Mouse (Mus musculus): ENCODE results near the gene Abca14. TPM values are rescaled to one million over a fixed set of nuclear protein-coding genes. Genes with fewer than 3 reads are reported as not detected.
A peak's percentile ranks its signal among the peaks of the same experiment; 100 is the strongest.
"Not testable (repeated sequence)": the region's sequence is repeated elsewhere in the genome, so short reads cannot be mapped to it uniquely, and the experiment has no call there.

Abca14 gene
- total RNA-seq, 2 experiments from 2014 or later = not detected

DNA sequence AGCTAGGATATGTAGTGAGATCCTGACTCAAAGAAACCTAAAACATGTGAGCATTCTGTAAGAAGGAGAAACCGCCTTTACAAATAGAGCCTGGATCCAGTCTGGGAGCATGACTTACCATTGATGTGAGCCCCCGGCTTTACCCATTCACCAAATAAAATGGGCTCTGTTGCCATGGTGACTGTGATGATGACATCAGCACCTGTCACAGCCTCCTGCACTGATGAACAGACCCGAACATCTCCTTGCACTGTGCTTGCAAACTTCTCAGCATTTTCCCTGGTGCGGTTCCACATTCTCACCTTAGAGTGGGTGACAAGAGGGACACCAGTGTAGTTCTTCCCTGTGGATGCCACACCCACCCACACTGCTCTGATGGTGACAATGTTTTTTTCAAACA lies 8.6 kb upstream of the Abca14 start:
- no peak for DNase-seq (ENCODE audit: low spot score in 2 of 2)
- intact Hi-C loops (cut with DNase I) = no loop called here

DNA sequence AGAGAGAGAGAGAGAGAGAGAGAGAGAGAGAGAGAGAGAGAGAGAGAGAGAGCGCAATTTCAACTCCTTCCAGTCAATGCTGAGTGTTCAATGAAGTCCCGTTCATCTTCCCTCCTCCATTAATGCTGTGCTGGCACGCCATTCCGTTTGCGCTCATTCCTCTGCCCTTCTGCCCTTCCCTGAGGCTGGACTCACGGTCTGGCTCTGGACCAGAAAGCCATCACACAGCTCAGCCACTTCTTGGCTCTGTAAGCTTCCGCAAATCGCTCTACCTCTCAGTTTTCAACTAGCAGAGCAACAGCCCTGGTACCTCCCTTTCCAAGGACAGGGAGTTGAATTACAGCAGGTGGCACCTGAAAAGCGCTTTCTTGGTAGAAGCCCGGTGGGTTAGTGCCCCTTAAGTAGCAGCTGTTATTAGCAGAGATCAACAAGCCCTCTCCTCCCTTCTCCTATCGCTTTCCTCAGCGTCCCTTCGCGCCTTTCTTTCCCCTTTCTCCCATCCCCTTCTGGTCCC lies 2.5 kb upstream of the Abca14 start:
- intact Hi-C loops (cut with DNase I) = loop anchor here (5.0 to 10.0 kb wide), 4 partner anchors 106 to 526 kb away; partner anchors contain the start of genes Abca15 and Dnah3
- DNase-seq (ENCODE audit: low spot score in 2 of 2) = peak in 1 of 2 experiments; percentile 8

DNA sequence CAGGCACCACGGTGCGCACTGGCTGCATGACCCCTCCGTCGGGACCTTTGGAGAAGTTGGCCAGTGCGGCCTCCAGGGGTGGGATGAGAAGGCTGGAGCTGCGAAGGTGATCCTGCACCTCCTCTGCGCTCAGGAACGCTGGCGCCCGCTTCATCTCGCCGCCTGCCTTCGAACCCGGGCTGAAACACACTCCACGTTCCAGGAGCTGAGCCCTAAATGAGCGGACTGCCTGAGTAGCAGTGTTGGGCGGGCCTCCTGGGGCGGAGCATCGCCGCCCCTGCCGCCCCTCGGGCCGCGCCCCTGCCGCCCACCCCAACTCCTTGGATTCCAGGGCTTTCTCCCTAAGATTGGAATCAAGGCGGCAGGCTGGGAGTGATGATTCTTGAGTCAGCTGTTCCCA lies 2.0 kb upstream of the Abca14 start, which contains the start of gene Crym:
TSS of gene Crym (minus strand) at position 341 of the 400 bp plus-strand sequence.
- DNase-seq (ENCODE audit: low spot score in 2 of 2) = peak in 1 of 2 experiments; percentile 26
- intact Hi-C loops (cut with DNase I) = loop anchor here (5.0 to 10.0 kb wide), 4 partner anchors 107 to 527 kb away; partner anchors contain the start of genes Abca15 and Dnah3

DNA sequence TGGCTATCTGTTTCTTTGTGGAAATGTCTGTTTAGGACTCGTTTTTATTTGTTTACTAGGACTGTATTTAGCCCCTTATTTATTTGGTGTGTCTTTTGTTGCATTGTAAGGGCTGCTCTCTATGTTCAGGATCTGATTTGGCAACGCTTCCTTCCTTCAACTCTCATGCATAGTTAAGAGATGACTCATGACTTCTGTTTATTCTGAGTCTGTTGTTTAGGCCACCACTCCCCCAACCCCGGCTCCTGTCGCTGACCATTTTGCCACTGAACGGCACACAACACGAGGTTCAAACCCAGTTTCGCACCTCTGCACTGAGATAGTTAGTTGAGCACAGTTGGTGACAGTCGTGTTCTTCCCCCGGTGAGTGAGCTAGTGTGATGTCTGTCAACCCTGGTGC lies 2.2 kb downstream of the Abca14 start:
- intact Hi-C loops (cut with DNase I) = loop anchor here (10.0 kb wide), 3 partner anchors 111 to 531 kb away; partner anchors contain the start of genes Abca15 and Dnah3
- no peak for DNase-seq (ENCODE audit: low spot score in 2 of 2)

DNA sequence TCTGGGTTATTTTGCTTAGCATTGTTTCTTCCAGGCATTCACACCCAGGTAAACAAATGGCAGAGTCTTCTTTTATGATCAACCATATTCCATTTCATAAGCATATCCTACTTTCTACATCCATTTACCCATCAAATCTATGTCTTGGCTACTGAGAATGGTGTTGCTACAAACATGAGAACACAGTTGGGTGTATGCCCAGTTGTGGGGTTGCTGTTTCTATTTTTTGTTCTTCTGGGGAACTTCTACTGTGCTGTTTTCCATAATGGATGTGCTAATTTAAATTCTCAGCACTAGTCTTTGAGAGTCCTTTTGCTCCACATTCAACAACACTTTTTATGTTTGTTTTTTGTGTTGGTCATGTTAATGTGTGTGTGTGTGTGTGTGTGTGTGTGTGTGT lies 24.8 kb downstream of the Abca14 start:
- intact Hi-C loops (cut with DNase I) = no loop called here
- peak; percentile 18 to 23 for DNase-seq (ENCODE audit: low spot score in 2 of 2)

DNA sequence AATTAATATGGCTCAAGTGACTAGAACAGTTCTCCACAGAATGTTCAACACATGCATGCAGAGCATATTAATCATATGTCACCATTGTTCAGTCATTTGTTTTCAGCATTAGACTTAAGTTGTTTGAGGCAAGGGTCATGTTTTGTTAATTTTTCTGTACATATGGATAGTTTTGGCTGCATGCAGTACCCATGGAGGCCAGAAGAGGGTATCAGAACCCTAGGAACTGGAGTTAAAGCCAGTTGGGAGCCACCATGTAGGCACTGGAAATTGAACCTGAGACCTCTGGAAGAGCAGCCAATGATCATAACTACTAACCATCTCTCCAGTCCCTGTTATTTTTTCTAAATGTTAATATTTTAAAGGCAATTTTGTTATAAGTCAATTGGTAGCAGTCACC lies 37.3 kb downstream of the Abca14 start:
- DNase-seq (ENCODE audit: low spot score in 2 of 2) = no peak
- intact Hi-C loops (cut with DNase I) = no loop called here

DNA sequence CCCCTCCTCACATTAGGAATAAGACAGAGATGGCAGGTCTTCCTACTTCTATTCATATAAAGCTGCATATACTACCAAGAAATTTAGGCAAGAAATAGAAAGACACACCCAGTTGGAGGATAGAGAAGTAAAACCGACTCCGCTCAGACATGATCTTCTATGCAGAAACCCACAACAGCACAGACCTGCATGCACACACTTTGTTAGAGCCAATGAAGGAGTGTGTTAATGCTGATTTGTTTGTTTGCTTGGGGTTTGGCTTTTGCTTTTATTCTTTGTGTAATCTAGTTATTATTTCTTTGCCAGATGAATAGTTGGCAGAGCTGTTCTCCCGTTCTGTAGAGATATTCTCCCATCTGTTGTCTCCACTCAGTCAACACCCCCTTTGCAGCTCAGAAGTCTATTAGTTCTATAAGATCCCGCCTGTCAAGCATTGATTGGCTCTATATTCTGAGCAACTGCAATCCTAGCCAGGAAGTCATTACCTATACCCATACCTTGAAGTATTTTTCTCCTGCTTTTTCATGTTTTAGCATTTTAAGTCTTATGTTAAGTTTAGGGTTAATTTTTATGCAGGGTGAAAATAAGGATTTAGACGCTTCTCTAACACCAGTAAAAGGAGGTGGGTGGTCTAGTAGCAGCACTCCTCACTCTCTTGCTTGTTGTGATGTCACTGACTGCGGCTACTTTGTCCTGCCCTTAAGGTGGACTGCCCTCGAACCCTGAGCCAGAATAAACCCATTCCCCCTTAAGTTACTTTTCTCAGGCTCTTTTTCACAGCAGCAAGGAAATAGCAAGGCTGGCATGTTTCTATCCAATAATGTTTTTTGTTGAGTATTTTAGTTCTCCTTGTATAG lies 67.6 kb downstream of the Abca14 start:
- intact Hi-C loops (cut with DNase I) = no loop called here
- no peak for DNase-seq (ENCODE audit: low spot score in 2 of 2)

DNA sequence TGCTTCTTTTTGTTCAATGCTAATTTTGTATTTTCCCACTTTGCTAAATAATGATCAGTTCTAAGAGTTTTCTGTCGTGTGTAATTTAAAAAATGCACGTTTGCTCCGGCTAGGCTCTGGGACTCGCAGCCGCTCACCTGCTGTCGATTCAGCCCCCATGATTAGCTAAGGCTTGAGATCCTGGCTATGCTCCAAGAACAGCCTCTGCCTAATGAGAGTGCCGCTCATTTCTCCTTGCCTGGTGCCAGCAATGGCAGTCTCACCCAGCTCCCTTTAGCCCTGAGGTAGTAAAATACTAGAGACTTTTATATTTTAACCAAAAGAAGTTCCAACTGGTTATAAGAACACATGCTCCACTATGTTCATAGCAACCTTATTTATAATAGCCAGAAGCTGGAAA lies 68.3 kb downstream of the Abca14 start:
- DNase-seq (ENCODE audit: low spot score in 2 of 2) = no peak
- intact Hi-C loops (cut with DNase I) = no loop called here

DNA sequence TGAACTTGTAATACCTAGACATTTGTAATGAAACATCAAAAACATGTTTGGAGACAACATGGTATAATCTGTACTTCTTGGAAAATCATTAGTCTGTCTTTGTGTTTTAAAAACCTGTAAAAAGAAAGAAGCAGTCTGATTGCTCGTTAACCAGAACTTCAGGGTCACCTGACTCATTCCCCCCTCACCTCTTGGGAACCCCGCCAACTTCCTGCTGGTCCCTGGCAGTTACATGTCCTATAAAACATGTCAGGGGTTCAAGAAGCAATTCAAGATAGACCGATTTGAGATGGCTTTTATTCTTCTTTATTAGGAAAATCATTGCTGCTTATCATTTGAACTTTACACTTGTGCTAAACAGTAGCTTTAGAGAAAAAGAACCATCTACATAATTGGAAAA lies 81.5 kb downstream of the Abca14 start:
- intact Hi-C loops (cut with DNase I) = no loop called here

DNA sequence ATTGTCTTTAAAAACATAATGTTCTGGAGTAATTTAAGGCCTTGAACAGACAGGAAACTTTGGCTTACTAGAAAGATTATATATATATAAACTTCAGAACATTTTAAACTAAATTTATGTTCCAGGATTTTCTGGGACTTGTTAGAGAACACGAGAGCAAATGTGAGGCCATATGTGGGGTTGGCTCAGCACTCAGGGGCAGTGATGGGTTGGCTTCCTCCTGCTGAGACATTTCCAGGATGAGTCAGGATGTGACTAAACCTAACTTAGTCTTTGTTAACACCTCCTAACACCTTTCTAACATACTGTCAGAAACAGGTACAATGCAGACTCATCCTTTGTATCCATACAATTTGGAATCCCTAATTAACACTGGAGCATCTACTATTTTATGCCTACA lies 112.3 kb downstream of the Abca14 start:
- peak; percentile 40 to 56 for DNase-seq (ENCODE audit: low spot score in 2 of 2)
- intact Hi-C loops (cut with DNase I) = no loop called here

More for the DNA sequence above, 81.5 kb downstream of the Abca14 start:
- DNase-seq (ENCODE audit: low spot score in 2 of 2) = no peak

DNA sequence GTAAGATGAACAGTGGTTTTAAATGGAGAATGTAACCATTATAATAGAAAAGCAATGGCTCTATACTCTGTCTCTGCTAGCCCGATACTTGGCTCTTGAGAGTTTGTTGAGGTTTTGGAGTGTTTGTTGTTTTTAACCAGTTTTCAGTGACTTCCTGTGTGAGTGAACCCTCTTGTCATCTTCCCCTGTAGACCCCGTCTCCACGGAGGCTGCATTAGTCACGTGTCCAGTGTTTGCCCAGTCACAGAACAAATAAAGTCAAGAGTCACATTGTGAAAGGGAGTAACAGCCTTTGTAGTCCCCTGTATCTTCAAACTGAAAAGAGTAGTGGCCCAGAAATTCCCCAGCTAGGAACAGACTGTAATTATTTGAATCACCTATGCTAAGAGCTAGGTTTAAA lies 119.2 kb downstream of the Abca14 start:
- intact Hi-C loops (cut with DNase I) = loop anchor here (10.0 kb wide), 2 partner anchors 118 to 228 kb away; partner anchors contain the start of genes Abca14, Crym and Dnah3
- no peak for DNase-seq (ENCODE audit: low spot score in 2 of 2)

DNA sequence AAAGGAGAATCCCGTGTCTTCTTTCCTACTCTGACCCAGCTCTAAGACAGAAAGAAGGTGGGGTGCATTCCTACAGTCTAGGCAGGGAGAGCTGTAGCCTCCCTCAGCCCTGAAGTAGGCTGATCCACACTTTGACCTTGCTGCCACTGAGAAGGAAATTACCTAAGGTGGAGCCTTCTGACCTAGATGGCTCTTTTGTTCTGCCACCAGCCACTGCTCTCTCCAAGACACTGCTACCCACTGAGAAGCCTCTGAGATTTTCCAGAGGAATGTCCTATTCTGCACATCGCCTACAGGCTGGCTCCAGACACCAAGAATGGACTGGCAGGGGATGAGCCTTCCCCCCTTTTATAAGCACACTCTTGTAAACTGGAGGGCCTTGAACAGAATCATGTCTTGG lies 122.2 kb downstream of the Abca14 start:
- intact Hi-C loops (cut with DNase I) = loop anchor here (2.0 to 10.0 kb wide), 5 partner anchors 121 to 654 kb away; partner anchors contain the start of genes Abca14, Crym and Dnah3
- not testable (repeated sequence) for DNase-seq (ENCODE audit: low spot score in 2 of 2)

DNA sequence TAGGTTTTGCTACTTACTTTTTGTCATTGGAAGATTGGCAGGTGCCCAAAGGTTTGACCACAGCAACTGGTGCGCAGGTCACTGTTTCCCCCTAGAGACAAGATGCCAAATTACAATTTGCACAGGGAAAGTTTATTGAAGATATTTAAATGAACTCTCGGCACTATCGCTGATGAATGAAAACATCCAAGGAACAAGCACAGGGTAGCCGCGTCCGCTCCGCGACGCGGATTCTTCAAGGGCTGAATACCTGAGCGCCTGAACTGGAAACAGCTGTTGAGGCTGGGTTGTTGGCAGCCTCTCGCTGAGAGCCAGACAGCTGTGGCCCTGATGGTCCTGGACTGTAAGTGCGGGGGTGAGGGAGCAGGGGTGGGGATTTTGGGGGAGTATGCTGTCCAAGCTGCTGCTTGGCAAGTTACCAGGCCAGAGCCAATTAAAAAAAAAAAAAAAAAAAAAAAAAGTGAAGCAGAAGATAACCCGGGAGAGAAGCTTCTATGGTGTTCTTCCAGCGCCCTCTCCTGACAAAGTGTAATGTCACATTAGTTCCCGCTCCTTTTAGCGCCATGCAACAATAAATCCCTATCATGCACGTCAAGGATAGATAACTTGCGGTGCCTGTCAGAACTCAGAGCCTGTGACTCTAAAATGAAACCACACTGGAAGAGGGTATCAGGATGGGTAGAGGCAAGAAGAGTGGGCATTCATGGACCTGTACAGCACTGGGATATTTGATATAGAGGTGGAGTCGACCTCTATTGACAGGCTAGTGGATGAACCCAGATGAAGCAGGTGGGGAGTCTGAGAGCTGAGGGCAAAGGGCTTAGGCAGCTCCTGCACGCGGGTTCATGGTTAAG lies 123.7 kb downstream of the Abca14 start:
- DNase-seq (ENCODE audit: low spot score in 2 of 2) = peak; percentile 13 to 18
- intact Hi-C loops (cut with DNase I) = loop anchor here (5.0 to 10.0 kb wide), 4 partner anchors 123 to 655 kb away; partner anchors contain the start of genes Abca14, Crym and Dnah3

DNA sequence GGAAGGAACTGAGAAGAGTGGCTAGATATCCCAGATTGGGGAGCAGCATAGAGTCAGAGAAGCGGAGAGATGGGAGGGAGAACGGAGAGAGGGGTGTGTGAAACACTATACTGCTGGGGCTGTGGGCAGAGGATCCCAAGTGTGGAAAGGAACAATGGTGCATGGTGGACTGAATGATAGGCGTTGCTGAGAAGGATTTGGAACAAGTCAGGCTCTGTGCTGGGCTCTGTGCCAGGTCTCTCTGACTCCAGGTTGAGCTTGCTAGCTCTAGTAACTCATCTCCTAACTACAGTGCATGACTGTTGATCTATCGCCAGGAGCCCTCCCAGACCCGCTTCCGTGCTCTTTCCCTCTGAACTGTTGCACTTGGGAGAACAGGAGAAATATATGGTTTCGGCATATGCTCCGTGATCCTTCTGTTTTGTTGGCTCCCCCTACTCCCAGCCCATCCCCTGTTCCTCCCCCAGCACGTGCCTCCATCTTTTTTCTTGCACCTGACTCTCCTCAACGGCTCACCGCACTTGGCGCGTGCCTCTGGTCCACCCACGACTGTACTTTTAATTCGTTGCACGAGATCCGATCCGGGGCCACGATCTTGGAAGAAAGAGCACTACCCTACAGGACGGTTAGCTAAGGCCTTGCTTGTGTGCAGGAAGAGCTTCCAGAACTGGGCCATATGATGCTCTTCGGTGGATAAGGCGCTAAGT lies 124.5 kb downstream of the Abca14 start, which contains the start of gene Abca15:
TSS of gene Abca15 (plus strand) at position 584 of the 707 bp plus-strand sequence.
- DNase-seq (ENCODE audit: low spot score in 2 of 2) = no peak
- intact Hi-C loops (cut with DNase I) = loop anchor here (5.0 to 10.0 kb wide), 4 partner anchors 123 to 656 kb away; partner anchors contain the start of genes Abca14, Crym and Dnah3

DNA sequence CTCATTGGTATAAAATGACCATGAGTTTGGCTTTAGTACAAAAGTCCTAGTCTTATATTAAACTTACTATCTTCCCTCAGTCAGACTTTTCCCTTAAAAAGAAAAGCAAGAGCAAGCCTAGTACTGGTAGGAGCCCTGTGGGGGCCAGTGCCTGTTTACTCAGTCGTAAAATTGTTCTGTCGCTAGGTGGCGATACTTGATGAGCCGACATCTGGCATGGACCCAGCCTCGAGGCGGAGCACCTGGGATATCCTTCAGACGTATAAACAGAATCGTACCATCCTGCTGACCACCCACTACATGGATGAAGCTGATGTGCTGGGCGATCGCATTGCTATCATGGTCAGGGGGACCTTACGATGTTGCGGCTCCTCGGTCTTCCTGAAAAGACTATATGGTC lies 157.4 kb downstream of the Abca14 start:
- intact Hi-C loops (cut with DNase I) = no loop called here
- no peak for DNase-seq (ENCODE audit: low spot score in 2 of 2)

Measured in left cerebral cortex, postnatal 36 days (tissue).